Mouse (Mus musculus): Measurements from ENCODE around the gene Faap20.
A peak's percentile ranks its signal among the peaks of the same experiment; 100 is the strongest.

GRCm38 (mm10) chr4:155268382-155268781, 18.8 kb downstream of the Faap20 start:
- TF ChIP-seq RAD21 (IDR thresholded peaks at IDR 0.05; ENCODE audit: low read depth, low read length) (peak; percentile 71), SIN3A (IDR thresholded peaks at IDR 0.05; ENCODE audit: low read length) (no peak), CHD1 (IDR thresholded peaks at IDR 0.05; ENCODE audit: low read depth, low read length) (no peak), CHD2 (IDR thresholded peaks at IDR 0.05; ENCODE audit: low read length) (no peak), CTCF (conservative IDR thresholded peaks at IDR 0.05 in 1 of 2, IDR thresholded peaks at IDR 0.05 in 1 of 2; ENCODE audit: low read depth in 2 of 2, low read length in 2 of 2) (peak; percentile 12 to 91; a peak in 2 of 4 replicates), EP300 (IDR thresholded peaks at IDR 0.05; ENCODE audit: low read length) (no peak), NRF1 (IDR thresholded peaks at IDR 0.05; ENCODE audit: low read depth, low read length) (no peak), POLR2AphosphoS2 (IDR thresholded peaks at IDR 0.05; ENCODE audit: low read depth, low read length) (no peak), PAX5 (IDR thresholded peaks at IDR 0.05; ENCODE audit: low read length) (no peak), POLR2A (IDR thresholded peaks at IDR 0.05; ENCODE audit: low read depth, low read length) (no peak), ZKSCAN1 (IDR thresholded peaks at IDR 0.05; ENCODE audit: borderline replicate concordance, low read depth, low read length) (no peak)
